Mouse (Mus musculus) lung, embryonic 15.5 days (tissue): ENCODE data around the gene Kcnj2. TPM values are rescaled to one million over a fixed set of nuclear protein-coding genes. Genes with fewer than 3 reads are reported as not detected.
A peak's percentile ranks its signal among the peaks of the same experiment; 100 is the strongest.

Experiments used
- ATAC-seq: fragments of 200-750 bp; cut with Nextera tagmentation; 2 replicates; pipeline ENCODE4 v1.8.0; 2017; ENCODE audit warnings: moderate number of reproducible peaks, borderline replicate concordance; ENCODE audit not compliant: low FRiP score, low TSS enrichment; ENCODE audit errors: extremely low read depth
- H3K27ac ChIP-seq: fragments of 300-500 bp; sonication (generic); 2 replicates; pipeline ENCODE4 v1.5.1; 2015; ENCODE audit warnings: moderate library complexity, mild to moderate bottlenecking, inconsistent platforms
- H3K27me3 ChIP-seq: fragments of 300-500 bp; sonication (generic); 2 replicates; pipeline ENCODE4 v1.6.1; 2015; ENCODE audit warnings: inconsistent platforms
- H3K36me3 ChIP-seq: fragments of 300-500 bp; sonication (generic); 2 replicates; pipeline ENCODE4 v1.6.1; 2015; ENCODE audit warnings: inconsistent platforms
- H3K4me1 ChIP-seq: fragments of 300-500 bp; sonication (generic); 2 replicates; pipeline ENCODE4 v1.6.1; 2015; ENCODE audit warnings: inconsistent platforms
- H3K4me2 ChIP-seq: fragments of 300-500 bp; sonication (generic); 2 replicates; pipeline ENCODE4 v1.6.1; 2015; ENCODE audit warnings: inconsistent platforms, mild to moderate bottlenecking, moderate library complexity
- H3K4me3 ChIP-seq: fragments of 300-500 bp; sonication (generic); 2 replicates; pipeline ENCODE4 v1.5.1; 2015; ENCODE audit warnings: mild to moderate bottlenecking, inconsistent platforms
- H3K9ac ChIP-seq: fragments of 300-500 bp; sonication (generic); 2 replicates; pipeline ENCODE4 v1.6.1; 2015; ENCODE audit warnings: inconsistent platforms
- H3K9me3 ChIP-seq: fragments of 300-500 bp; sonication (generic); 2 replicates; pipeline ENCODE4 v1.6.1; 2016; ENCODE audit warnings: inconsistent platforms
- WGBS: fragments of 180-500 bp; shearing (Covaris S2); methylation state at CpG from one replicate; pipeline ENCODE4 v1.1.7; 2015; 5-methylcytosine and 5-hydroxymethylcytosine counted together
- polyA plus RNA-seq: library from polyadenylated mRNA; unstranded; fragments of >200 nt; fragmentation: Nextera tagmentation; extraction: Ambion mirVana; gene quantifications from 2 replicates; pipeline ENCODE4 v1.2.1, GENCODE M21; 2015

The Kcnj2 gene
- polyA plus RNA-seq, 1 experiment from 2014 or later, result 2.2 TPM

- no peaks in the 10 kb centered on the region for H3K9me3 ChIP-seq
- H3K4me2 ChIP-seq, result peak overlapping the region; percentile 74
- H3K27me3 ChIP-seq, result peaks cover 14% of the 10 kb centered on the region
- peaks cover 12% of the 10 kb centered on the region for H3K4me1 ChIP-seq
- H3K4me3 ChIP-seq, result peak overlapping the region; percentile 53
- no peaks in the 10 kb centered on the region for H3K36me3 ChIP-seq
- WGBS, result under 1% methylated on average over 24 of the region's 25 CpGs
- no peak for ATAC-seq
- peak overlapping the region; percentile 37 for H3K9ac ChIP-seq
- peak overlapping the region; percentile 65 for H3K27ac ChIP-seq
Measured at GRCm38 (mm10) chr11:111064751-111065527, 1.0 kb upstream of the Kcnj2 start.

GRCm38 (mm10) chr11:111066299-111066691 lies 331 bp downstream of the Kcnj2 start:
- WGBS, result under 1% methylated on average over 9 of the region's 9 CpGs
- no peaks in the 10 kb centered on the region for H3K9me3 ChIP-seq
- no peak overlapping the region; the same call in 1 of the 2 replicates for H3K27ac ChIP-seq
- peaks cover 14% of the 10 kb centered on the region for H3K27me3 ChIP-seq
- peak overlapping the region; percentile 53 for H3K4me3 ChIP-seq
- H3K36me3 ChIP-seq, result no peaks in the 10 kb centered on the region
- peak overlapping the region; percentile 74 for H3K4me2 ChIP-seq
- peaks cover 12% of the 10 kb centered on the region for H3K4me1 ChIP-seq
- ATAC-seq, result peak; percentile 67
- peak overlapping the region; percentile 27 for H3K9ac ChIP-seq

GRCm38 (mm10) chr11:111067787-111068186 lies 1.8 kb downstream of the Kcnj2 start:
- H3K4me1 ChIP-seq, result peaks cover 12% of the 10 kb centered on the region
- H3K27ac ChIP-seq, result no peak overlapping the region
- H3K9me3 ChIP-seq, result no peaks in the 10 kb centered on the region
- peak overlapping the region; percentile 53; the same call in 1 of the 2 replicates for H3K4me3 ChIP-seq
- WGBS, result 50% methylated on average over 3 of the region's 3 CpGs
- peaks cover 14% of the 10 kb centered on the region for H3K27me3 ChIP-seq
- H3K36me3 ChIP-seq, result no peaks in the 10 kb centered on the region
- H3K9ac ChIP-seq, result no peak overlapping the region
- H3K4me2 ChIP-seq, result peak overlapping the region; percentile 74
- no peak for ATAC-seq

DNA sequence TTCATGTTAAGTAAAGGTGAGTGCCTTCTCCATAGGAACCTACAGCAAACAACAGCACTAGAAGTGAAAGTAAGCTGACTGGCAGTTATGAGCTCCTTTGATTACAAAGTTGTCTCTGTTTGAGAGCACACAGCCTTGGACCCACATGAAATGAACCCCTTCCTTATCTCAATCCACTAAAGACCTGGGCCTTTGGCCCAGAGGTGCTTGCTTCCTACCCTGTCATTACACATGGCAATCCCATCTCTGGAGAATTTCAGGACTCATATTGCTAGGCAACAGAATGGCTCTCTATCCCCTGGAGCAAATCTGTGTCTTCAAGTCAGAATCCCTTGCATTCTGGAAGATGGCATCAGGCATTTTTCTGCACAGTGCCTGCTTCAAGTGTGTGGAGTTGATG lies 4.5 kb downstream of the Kcnj2 start:
- no peak overlapping the region for H3K27ac ChIP-seq
- H3K36me3 ChIP-seq, result no peaks in the 10 kb centered on the region
- no peak overlapping the region for H3K4me3 ChIP-seq
- peaks cover 10% of the 10 kb centered on the region for H3K4me1 ChIP-seq
- no peaks in the 10 kb centered on the region for H3K9me3 ChIP-seq
- no peak overlapping the region for H3K9ac ChIP-seq
- peaks cover 14% of the 10 kb centered on the region for H3K27me3 ChIP-seq
- no peak overlapping the region for H3K4me2 ChIP-seq
- ATAC-seq, result no peak

DNA sequence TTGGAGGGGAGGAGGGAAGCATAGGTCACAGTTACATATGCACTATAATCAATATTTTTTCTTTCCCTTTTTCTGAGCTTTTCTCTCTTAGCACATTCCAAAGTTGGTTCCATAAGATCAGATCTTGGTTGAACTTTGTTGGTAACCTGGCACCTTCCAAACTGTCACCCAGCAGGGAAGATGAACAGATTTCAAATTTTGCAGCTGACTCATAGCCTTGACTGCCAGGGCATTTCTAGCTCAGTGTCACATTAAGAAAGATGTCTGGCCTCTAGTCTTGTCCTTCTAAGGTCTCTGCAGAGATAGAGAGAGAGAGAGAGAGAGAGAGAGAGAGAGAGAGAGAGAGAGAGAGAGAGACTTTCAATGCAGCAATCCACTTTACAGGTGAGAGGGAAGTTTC lies 8.2 kb downstream of the Kcnj2 start:
- Histone ChIP-seq H3K4me2 (no peak overlapping the region), H3K27ac (no peak overlapping the region), H3K9me3 (no peaks in the 10 kb centered on the region), H3K36me3 (no peaks in the 10 kb centered on the region), H3K4me1 (no peaks in the 10 kb centered on the region), H3K9ac (no peak overlapping the region), H3K4me3 (no peak overlapping the region), H3K27me3 (no peaks in the 10 kb centered on the region)
- no peak for ATAC-seq

- Histone ChIP-seq H3K9ac (no peak overlapping the region), H3K9me3 (no peaks in the 10 kb centered on the region), H3K27ac (no peak overlapping the region), H3K4me2 (no peak overlapping the region), H3K36me3 (no peaks in the 10 kb centered on the region), H3K4me1 (no peaks in the 10 kb centered on the region), H3K27me3 (no peaks in the 10 kb centered on the region), H3K4me3 (no peak overlapping the region)
- 78% methylated on average over 11 of the region's 11 CpGs for WGBS
- ATAC-seq, result no peak
Measured at GRCm38 (mm10) chr11:111078107-111078506, 12.1 kb downstream of the Kcnj2 start.

GRCm38 (mm10) chr11:111083009-111083408 lies 17.0 kb downstream of the Kcnj2 start:
- Histone ChIP-seq H3K9me3 (no peaks in the 10 kb centered on the region), H3K27ac (no peak overlapping the region), H3K36me3 (no peaks in the 10 kb centered on the region), H3K4me3 (no peak overlapping the region), H3K4me1 (no peaks in the 10 kb centered on the region), H3K4me2 (no peak overlapping the region), H3K27me3 (no peaks in the 10 kb centered on the region), H3K9ac (no peak overlapping the region)
- 75% methylated on average over 2 of the region's 2 CpGs for WGBS
- no peak for ATAC-seq

DNA sequence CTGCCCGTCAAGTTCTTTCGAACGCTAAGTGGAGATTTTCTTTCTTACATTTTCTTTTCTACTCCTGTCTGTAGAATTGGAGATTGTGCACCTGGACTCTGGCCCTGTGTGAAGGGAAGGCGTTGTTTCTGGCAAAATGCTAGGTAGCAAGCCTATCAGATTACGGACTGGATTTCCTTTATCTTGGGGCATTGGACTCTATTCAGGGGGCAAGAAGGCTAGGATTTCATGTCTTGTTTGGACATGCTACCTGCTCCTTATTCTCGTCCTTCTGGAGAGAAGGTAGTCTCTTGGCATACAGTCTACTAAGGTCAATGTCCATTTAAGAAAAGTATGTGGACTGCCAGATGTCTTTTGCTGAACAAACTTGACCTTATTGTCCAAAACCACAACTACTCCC lies 21.0 kb downstream of the Kcnj2 start:
- Histone ChIP-seq H3K4me3 (no peak overlapping the region), H3K27ac (no peak overlapping the region), H3K36me3 (no peaks in the 10 kb centered on the region), H3K4me1 (no peaks in the 10 kb centered on the region), H3K4me2 (no peak overlapping the region), H3K9me3 (no peaks in the 10 kb centered on the region), H3K27me3 (no peaks in the 10 kb centered on the region), H3K9ac (no peak overlapping the region)
- no peak for ATAC-seq
- 58% methylated on average over 6 of the region's 6 CpGs for WGBS

GRCm38 (mm10) chr11:111088226-111088625 lies 22.3 kb downstream of the Kcnj2 start:
- no peak for ATAC-seq
- H3K27me3 ChIP-seq, result no peaks in the 10 kb centered on the region
- no peaks in the 10 kb centered on the region for H3K36me3 ChIP-seq
- no peaks in the 10 kb centered on the region for H3K4me1 ChIP-seq
- H3K27ac ChIP-seq, result no peak overlapping the region
- H3K9ac ChIP-seq, result no peak overlapping the region
- no peak overlapping the region for H3K4me3 ChIP-seq
- H3K4me2 ChIP-seq, result no peak overlapping the region
- H3K9me3 ChIP-seq, result no peaks in the 10 kb centered on the region

DNA sequence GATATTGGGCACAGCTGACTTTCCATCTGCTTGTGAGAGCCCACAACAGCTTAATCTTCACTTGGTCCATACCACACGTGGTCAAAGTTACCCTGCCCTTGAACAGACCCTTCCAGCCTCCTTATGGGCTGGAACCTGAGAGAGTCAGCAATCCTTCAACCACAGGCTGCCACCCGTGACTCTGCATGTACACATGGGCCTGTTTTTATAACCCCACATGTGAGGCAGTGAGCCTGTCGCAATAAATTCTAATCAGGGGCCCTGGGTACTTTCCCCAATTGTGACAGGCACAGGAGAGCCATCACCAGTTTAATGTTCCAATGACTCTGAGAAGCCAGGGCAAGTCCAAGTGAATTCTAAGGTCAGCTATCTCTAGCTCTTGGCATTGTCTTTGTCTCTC lies 22.8 kb downstream of the Kcnj2 start:
- no peak overlapping the region for H3K9ac ChIP-seq
- no peaks in the 10 kb centered on the region for H3K36me3 ChIP-seq
- H3K4me2 ChIP-seq, result no peak overlapping the region
- H3K9me3 ChIP-seq, result no peaks in the 10 kb centered on the region
- no peaks in the 10 kb centered on the region for H3K4me1 ChIP-seq
- H3K27ac ChIP-seq, result no peak overlapping the region
- H3K27me3 ChIP-seq, result no peaks in the 10 kb centered on the region
- no peak for ATAC-seq
- 46% methylated on average over 3 of the region's 3 CpGs for WGBS
- H3K4me3 ChIP-seq, result no peak overlapping the region

- Histone ChIP-seq H3K36me3 (no peaks in the 10 kb centered on the region), H3K4me3 (no peak overlapping the region), H3K9me3 (no peaks in the 10 kb centered on the region), H3K27me3 (no peaks in the 10 kb centered on the region), H3K27ac (no peak overlapping the region), H3K9ac (no peak overlapping the region), H3K4me2 (no peak overlapping the region), H3K4me1 (no peaks in the 10 kb centered on the region)
- ATAC-seq, result no peak
- 43% methylated on average over 6 of the region's 6 CpGs for WGBS
Measured at GRCm38 (mm10) chr11:111091117-111091516, 25.2 kb downstream of the Kcnj2 start.

GRCm38 (mm10) chr11:111092967-111093366 lies 27.0 kb downstream of the Kcnj2 start:
- Histone ChIP-seq H3K9me3 (no peaks in the 10 kb centered on the region), H3K36me3 (no peaks in the 10 kb centered on the region), H3K4me1 (no peaks in the 10 kb centered on the region), H3K27ac (no peak overlapping the region), H3K27me3 (no peaks in the 10 kb centered on the region), H3K4me2 (no peak overlapping the region), H3K4me3 (no peak overlapping the region), H3K9ac (no peak overlapping the region)
- no peak for ATAC-seq
- WGBS, result 81% methylated on average over 2 of the region's 2 CpGs

DNA sequence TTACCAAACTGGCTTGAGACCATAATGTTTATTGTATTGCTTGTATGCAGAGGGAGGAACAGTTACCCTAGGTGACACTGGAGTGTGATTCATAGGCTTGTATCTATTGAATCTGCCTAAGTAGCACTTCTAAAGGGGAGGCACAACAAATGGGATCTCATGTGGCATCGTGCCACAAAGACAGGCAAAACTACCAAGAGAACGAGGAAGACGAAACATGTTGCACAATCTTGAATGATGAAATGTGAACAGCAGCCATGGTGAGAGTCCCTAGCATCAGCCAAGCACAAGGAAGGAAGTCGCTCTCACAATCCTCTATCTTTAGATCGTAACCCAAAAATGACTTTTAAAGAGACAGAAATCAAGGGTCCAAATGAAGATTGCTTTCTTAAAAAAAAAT lies 30.6 kb downstream of the Kcnj2 start:
- no peak for ATAC-seq
- H3K4me3 ChIP-seq, result no peak overlapping the region
- 62% methylated on average over 5 of the region's 5 CpGs for WGBS
- H3K9me3 ChIP-seq, result no peaks in the 10 kb centered on the region
- H3K4me2 ChIP-seq, result no peak overlapping the region
- H3K27ac ChIP-seq, result no peak overlapping the region
- no peaks in the 10 kb centered on the region for H3K4me1 ChIP-seq
- no peaks in the 10 kb centered on the region for H3K27me3 ChIP-seq
- H3K9ac ChIP-seq, result no peak overlapping the region
- H3K36me3 ChIP-seq, result no peaks in the 10 kb centered on the region
